ENCODE assay signal across 21 mouse cellular contexts in the genomic region with DNA sequence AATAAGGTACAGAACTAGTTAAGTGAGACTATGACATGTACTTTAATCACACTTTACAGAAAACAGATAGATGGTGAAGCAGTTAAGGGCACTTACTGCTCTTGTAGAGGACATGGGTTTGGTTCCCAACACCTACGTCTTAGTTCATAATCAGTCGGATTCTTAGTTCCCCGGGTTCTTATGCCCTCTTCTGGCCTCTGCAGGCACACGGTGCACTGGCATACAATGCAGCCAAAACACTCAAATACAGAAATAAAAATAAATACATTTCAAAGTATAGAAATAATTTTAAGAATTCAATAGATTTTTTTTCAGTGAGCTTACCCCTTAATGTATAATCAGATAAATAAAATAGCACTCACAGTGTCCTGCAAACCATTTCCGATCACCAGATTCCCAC.
DNase-seq lines count a peak whose midpoint lies in the region; ATAC-seq lines count a peak whose summit lies in the region.
"Had no signal": no experiment of that assay in that cellular context is flagged by ENCODE, and none has a peak within 500 bp of the region (broad histone marks: within the 10 kb centered on the region; RNA-seq: fewer than 3 reads in every experiment).

No protein-coding gene starts in this region.

- WGBS in hindbrain, embryonic 13.5 days = 68% methylated on average over 5 of the region's 5 CpGs
- 80% methylated on average over 5 of the region's 5 CpGs for WGBS in hindbrain, embryonic 10.5 days
- 66% methylated on average over 5 of the region's 5 CpGs for WGBS in forebrain, embryonic 14.5 days

- H3K9me3 ChIP-seq in hindbrain, embryonic 13.5 days = no peaks in the 10 kb centered on the region
- H3K9me3 ChIP-seq in hindbrain, embryonic 10.5 days = no peaks in the 10 kb centered on the region
- H3K9me3 ChIP-seq in forebrain, embryonic 14.5 days (replicated peaks; ENCODE audit: control insufficient read depth, low read length) = no peaks in the 10 kb centered on the region
- H3K9me3 ChIP-seq: embryonic facial prominence, embryonic 15.5 days; heart, embryonic 10.5 days; neural tube, embryonic 12.5 days had no signal

- no peak overlapping the region for H3K4me2 ChIP-seq in hindbrain, embryonic 13.5 days
- peak overlapping the region; percentile 30; the same call in 1 of the 2 replicates for H3K4me2 ChIP-seq in forebrain, embryonic 14.5 days (ENCODE audit: low read length)
- H3K4me2 ChIP-seq: embryonic facial prominence, embryonic 15.5 days; neural tube, embryonic 12.5 days had no signal

- peaks cover 12% of the 10 kb centered on the region for H3K4me1 ChIP-seq in hindbrain, embryonic 13.5 days (replicated peaks)
- H3K4me1 ChIP-seq in hindbrain, embryonic 10.5 days (replicated peaks) = no peaks in the 10 kb centered on the region
- H3K4me1 ChIP-seq in forebrain, embryonic 14.5 days (ENCODE audit: control insufficient read depth, insufficient read depth, low read length) = peaks cover 3% of the 10 kb centered on the region; the same call in 1 of the 2 replicates
- H3K4me1 ChIP-seq: embryonic facial prominence, embryonic 15.5 days; heart, embryonic 10.5 days; neural tube, embryonic 12.5 days had no signal

- H3K36me3 ChIP-seq in hindbrain, embryonic 13.5 days = no peaks in the 10 kb centered on the region
- H3K36me3 ChIP-seq in hindbrain, embryonic 10.5 days = no peaks in the 10 kb centered on the region
- no peaks in the 10 kb centered on the region for H3K36me3 ChIP-seq in forebrain, embryonic 14.5 days (ENCODE audit: control insufficient read depth, insufficient read depth, low read length)
- H3K36me3 ChIP-seq: embryonic facial prominence, embryonic 15.5 days; heart, embryonic 10.5 days; neural tube, embryonic 12.5 days had no signal

- no peak for ATAC-seq in hindbrain, embryonic 13.5 days (ENCODE audit: low FRiP score)
- no peak for ATAC-seq in forebrain, embryonic 14.5 days
- ATAC-seq in megakaryocyte-erythroid progenitor cell, adult 5-6 weeks (replicated peaks; ENCODE audit: low FRiP score, low TSS enrichment, poor library complexity, severe bottlenecking) = no peak
- ATAC-seq: inflammation-experienced regulatory T-cells, adult 6 months; liver, postnatal 0 days had no signal

- peak overlapping the region; percentile 70; the same call in 1 of the 2 replicates for H3K27ac ChIP-seq in hindbrain, embryonic 13.5 days
- H3K27ac ChIP-seq in hindbrain, embryonic 10.5 days = no peak overlapping the region
- H3K27ac ChIP-seq in forebrain, embryonic 14.5 days (ENCODE audit: low read depth, low read length) = no peak overlapping the region; the same call in 1 of the 2 replicates
- H3K27ac ChIP-seq: embryonic facial prominence, embryonic 15.5 days; heart, embryonic 10.5 days; neural tube, embryonic 12.5 days had no signal

- DNase-seq in hindbrain, embryonic 10.5 days (ENCODE audit: low spot score) = no peak
- peak; percentile 50 for DNase-seq in retina, embryonic 14.5 days (ENCODE audit: low spot score)
- DNase-seq in retina, postnatal 1 day = no peak
- DNase-seq in forebrain, embryonic 14.5 days (ENCODE audit: low spot score) = peak; percentile 17
- DNase-seq in cerebellum, adult 11 months = no peak
- DNase-seq: adrenal gland, postnatal 14 days; B cell, adult 2 months; cerebellum, adult 9-10 months; gastrocnemius, postnatal 36 days; heart, postnatal 4 days; kidney, adult 8-10 months; kidney, postnatal 10 days; liver, postnatal 0 days; lung, postnatal 10 days; thymus, postnatal 36 days had no signal

- H3K9ac ChIP-seq in hindbrain, embryonic 13.5 days = no peak overlapping the region
- H3K9ac ChIP-seq in forebrain, embryonic 14.5 days (ENCODE audit: low read length) = no peak overlapping the region
- H3K9ac ChIP-seq: embryonic facial prominence, embryonic 15.5 days; liver, postnatal 0 days; neural tube, embryonic 12.5 days had no signal

- H3K27me3 ChIP-seq in hindbrain, embryonic 13.5 days = no peaks in the 10 kb centered on the region
- no peaks in the 10 kb centered on the region for H3K27me3 ChIP-seq in hindbrain, embryonic 10.5 days (ENCODE audit: insufficient read depth, poor library complexity, severe bottlenecking)
- H3K27me3 ChIP-seq in forebrain, embryonic 14.5 days (replicated peaks; ENCODE audit: control insufficient read depth, insufficient read depth, low read length) = no peaks in the 10 kb centered on the region
- H3K27me3 ChIP-seq: embryonic facial prominence, embryonic 15.5 days; neural tube, embryonic 12.5 days had no signal

- H3K4me3 ChIP-seq in hindbrain, embryonic 13.5 days = no peak overlapping the region
- no peak overlapping the region for H3K4me3 ChIP-seq in hindbrain, embryonic 10.5 days
- no peak overlapping the region for H3K4me3 ChIP-seq in forebrain, embryonic 14.5 days (ENCODE audit: low read depth, low read length)
- H3K4me3 ChIP-seq: embryonic facial prominence, embryonic 15.5 days; heart, embryonic 10.5 days; neural tube, embryonic 12.5 days had no signal

Comparison
In these comparisons a context has a peak if more than half of its experiments do, and no peak if none do; other contexts are left out.
1. DNase-seq: peak in retina, embryonic 14.5 days (single experiment) and forebrain, embryonic 14.5 days (single experiment); none in hindbrain, embryonic 10.5 days (single experiment), retina, postnatal 1 day (single experiment) and cerebellum, adult 11 months (single experiment).